Mouse (Mus musculus): ENCODE measurements at regions not wholly inside any gene's neighbourhood (a gene's known extent, or its start where the extent isn't known, plus 50 kb on each side); places are given as distances from the start of the nearest gene placed in this dataset.

DNA sequence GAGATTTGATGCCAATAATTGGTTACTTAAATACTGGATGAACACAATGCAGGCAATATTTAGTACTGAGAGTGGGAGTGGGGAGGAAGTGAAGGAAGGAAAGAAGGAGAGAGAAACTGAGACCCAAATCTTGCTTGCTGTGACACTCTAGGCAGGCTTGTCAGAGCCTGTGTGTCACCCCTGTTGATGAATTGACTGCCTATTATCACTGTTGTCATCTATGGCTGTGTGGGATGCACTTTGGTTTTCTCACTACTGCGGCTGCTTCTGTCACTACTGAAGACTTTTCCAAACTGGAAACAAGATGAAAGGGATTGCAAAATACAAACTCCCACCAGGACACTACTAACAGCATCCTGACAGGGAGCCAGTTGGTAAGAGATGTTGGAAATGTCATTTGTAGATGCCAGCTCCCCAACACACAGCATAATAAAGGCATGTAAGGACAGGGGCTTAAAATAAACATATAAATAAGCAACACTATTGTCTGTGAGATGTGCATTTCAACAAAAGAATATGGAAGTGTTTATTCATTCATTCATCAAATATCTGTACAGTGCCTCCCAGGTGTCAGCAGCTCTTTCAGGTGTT, 207.0 kb upstream of the Ufl1 start:
- Histone ChIP-seq H3K9me3 (ENCODE audit: control insufficient read depth, low read length) (no peaks in the 10 kb centered on the region), H3K4me1 (ENCODE audit: control insufficient read depth, insufficient read depth, low read length) (no peaks in the 10 kb centered on the region), H3K27me3 (ENCODE audit: control insufficient read depth, insufficient read depth, low read length) (no peaks in the 10 kb centered on the region), H3K27ac (replicated peaks; ENCODE audit: low read depth, low read length) (no peak overlapping the region), H3K9ac (ENCODE audit: low read depth, low read length, severe bottlenecking) (no peak overlapping the region), H3K4me3 (replicated peaks; ENCODE audit: low read length) (no peak overlapping the region), H3K36me3 (ENCODE audit: control insufficient read depth, insufficient read depth, low read length) (no peaks in the 10 kb centered on the region), H3K4me2 (replicated peaks; ENCODE audit: low read depth, low read length, severe bottlenecking) (no peak overlapping the region)
- WGBS = 75% methylated on average over 1 of the region's 1 CpGs
- TF ChIP-seq POLR2A (IDR thresholded peaks at IDR 0.05; ENCODE audit: borderline replicate concordance, extremely low read depth, insufficient read depth, insufficient read length) = no peak
- DNase-seq (ENCODE audit: low spot score) (no peak), ATAC-seq (ENCODE audit: low FRiP score, low read depth) (no peak)

- H3K9me3 ChIP-seq (ENCODE audit: control insufficient read depth, low read length) = no peaks in the 10 kb centered on the region
- no peaks in the 10 kb centered on the region for H3K4me1 ChIP-seq (ENCODE audit: control insufficient read depth, insufficient read depth, low read length)
- no peak for TF ChIP-seq POLR2A (IDR thresholded peaks at IDR 0.05; ENCODE audit: borderline replicate concordance, extremely low read depth, insufficient read depth, insufficient read length)
- H3K4me3 ChIP-seq (replicated peaks; ENCODE audit: low read length) = no peak overlapping the region
- 7% methylated on average over 1 of the region's 1 CpGs for WGBS
- H3K36me3 ChIP-seq (ENCODE audit: control insufficient read depth, insufficient read depth, low read length) = no peaks in the 10 kb centered on the region
- no peak overlapping the region for H3K4me2 ChIP-seq (replicated peaks; ENCODE audit: low read depth, low read length, severe bottlenecking)
- DNase-seq (ENCODE audit: low spot score) (no peak), ATAC-seq (ENCODE audit: low FRiP score, low read depth) (no peak)
- H3K27me3 ChIP-seq (ENCODE audit: control insufficient read depth, insufficient read depth, low read length) = no peaks in the 10 kb centered on the region
- H3K27ac ChIP-seq (replicated peaks; ENCODE audit: low read depth, low read length) = no peak overlapping the region
- no peak overlapping the region for H3K9ac ChIP-seq (ENCODE audit: low read depth, low read length, severe bottlenecking)
These were observed 202.0 kb upstream of the Ufl1 start for GRCm38 (mm10) chr4:25483621-25483933.

- no peak for TF ChIP-seq POLR2A (IDR thresholded peaks at IDR 0.05; ENCODE audit: borderline replicate concordance, extremely low read depth, insufficient read depth, insufficient read length)
- 44% methylated on average over 6 of the region's 6 CpGs for WGBS
These were observed 201.5 kb upstream of the Ufl1 start for GRCm38 (mm10) chr4:25482933-25483620.

DNA sequence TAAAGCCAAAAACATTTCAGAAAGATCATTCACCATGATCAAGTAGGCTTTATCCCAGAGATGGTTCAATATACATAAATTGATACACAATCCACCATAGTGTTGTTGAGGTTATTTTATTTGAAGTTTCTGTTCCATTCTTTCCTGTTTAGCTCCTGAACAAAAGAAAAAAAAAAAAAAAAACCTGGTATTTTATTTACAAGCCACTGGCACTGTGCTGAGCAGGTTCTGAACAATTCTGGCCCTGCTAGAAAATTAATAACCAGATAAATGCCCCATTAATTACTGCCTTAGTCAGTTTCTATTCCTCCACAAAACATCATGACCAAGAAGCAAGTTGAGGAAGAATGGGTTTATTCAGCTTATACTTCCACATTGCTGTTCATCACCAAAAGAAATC, 191.4 kb upstream of the Ufl1 start:
- Histone ChIP-seq H3K27ac (replicated peaks; ENCODE audit: low read depth, low read length) (no peak overlapping the region), H3K4me2 (replicated peaks; ENCODE audit: low read depth, low read length, severe bottlenecking) (no peak overlapping the region), H3K9ac (ENCODE audit: low read depth, low read length, severe bottlenecking) (no peak overlapping the region), H3K36me3 (ENCODE audit: control insufficient read depth, insufficient read depth, low read length) (no peaks in the 10 kb centered on the region), H3K27me3 (ENCODE audit: control insufficient read depth, insufficient read depth, low read length) (no peaks in the 10 kb centered on the region), H3K4me1 (ENCODE audit: control insufficient read depth, insufficient read depth, low read length) (no peaks in the 10 kb centered on the region), H3K9me3 (ENCODE audit: control insufficient read depth, low read length) (no peaks in the 10 kb centered on the region), H3K4me3 (replicated peaks; ENCODE audit: low read length) (no peak overlapping the region)
- DNase-seq (ENCODE audit: low spot score) = no peak
- no peak for ATAC-seq (ENCODE audit: low FRiP score, low read depth)
- TF ChIP-seq POLR2A (IDR thresholded peaks at IDR 0.05; ENCODE audit: borderline replicate concordance, extremely low read depth, insufficient read depth, insufficient read length) = no peak

More at GRCm38 (mm10) chr4:25482933-25483620, 201.5 kb upstream of the Ufl1 start:
- ATAC-seq (ENCODE audit: low FRiP score, low read depth) (no peak), DNase-seq (ENCODE audit: low spot score) (no peak)
- H3K9ac ChIP-seq (ENCODE audit: low read depth, low read length, severe bottlenecking) = no peak overlapping the region
- H3K4me2 ChIP-seq (replicated peaks; ENCODE audit: low read depth, low read length, severe bottlenecking) = no peak overlapping the region
- no peaks in the 10 kb centered on the region for H3K9me3 ChIP-seq (ENCODE audit: control insufficient read depth, low read length)
- no peaks in the 10 kb centered on the region for H3K4me1 ChIP-seq (ENCODE audit: control insufficient read depth, insufficient read depth, low read length)
- H3K36me3 ChIP-seq (ENCODE audit: control insufficient read depth, insufficient read depth, low read length) = no peaks in the 10 kb centered on the region
- H3K4me3 ChIP-seq (replicated peaks; ENCODE audit: low read length) = no peak overlapping the region
- H3K27ac ChIP-seq (replicated peaks; ENCODE audit: low read depth, low read length) = no peak overlapping the region
- H3K27me3 ChIP-seq (ENCODE audit: control insufficient read depth, insufficient read depth, low read length) = no peaks in the 10 kb centered on the region

- H3K4me3 ChIP-seq (replicated peaks; ENCODE audit: low read length) = no peak overlapping the region
- no peak overlapping the region for H3K4me2 ChIP-seq (replicated peaks; ENCODE audit: low read depth, low read length, severe bottlenecking)
- no peak for ATAC-seq (ENCODE audit: low FRiP score, low read depth)
- no peaks in the 10 kb centered on the region for H3K27me3 ChIP-seq (ENCODE audit: control insufficient read depth, insufficient read depth, low read length)
- H3K4me1 ChIP-seq (ENCODE audit: control insufficient read depth, insufficient read depth, low read length) = no peaks in the 10 kb centered on the region
- no peak overlapping the region for H3K27ac ChIP-seq (replicated peaks; ENCODE audit: low read depth, low read length)
- no peak overlapping the region for H3K9ac ChIP-seq (ENCODE audit: low read depth, low read length, severe bottlenecking)
- 85% methylated on average over 3 of the region's 3 CpGs for WGBS
- H3K36me3 ChIP-seq (ENCODE audit: control insufficient read depth, insufficient read depth, low read length) = no peaks in the 10 kb centered on the region
- TF ChIP-seq POLR2A (IDR thresholded peaks at IDR 0.05; ENCODE audit: borderline replicate concordance, extremely low read depth, insufficient read depth, insufficient read length) = no peak
- H3K9me3 ChIP-seq (ENCODE audit: control insufficient read depth, low read length) = no peaks in the 10 kb centered on the region
- DNase-seq (ENCODE audit: low spot score) = no peak
These were observed 184.9 kb upstream of the Ufl1 start for GRCm38 (mm10) chr4:25466490-25466889.

Measured in limb, embryonic 14.5 days (tissue).